Mouse (Mus musculus): ENCODE data around the gene Gm9758. TPM values are rescaled to one million over a fixed set of nuclear protein-coding genes. Genes with fewer than 3 reads are reported as not detected.
"Not testable (repeated sequence)": the region's sequence is repeated elsewhere in the genome, so short reads cannot be mapped to it uniquely, and the experiment has no call there.

Gene Gm9758
- polyA plus RNA-seq, 1 experiment from 2014 or later: not detected

DNA sequence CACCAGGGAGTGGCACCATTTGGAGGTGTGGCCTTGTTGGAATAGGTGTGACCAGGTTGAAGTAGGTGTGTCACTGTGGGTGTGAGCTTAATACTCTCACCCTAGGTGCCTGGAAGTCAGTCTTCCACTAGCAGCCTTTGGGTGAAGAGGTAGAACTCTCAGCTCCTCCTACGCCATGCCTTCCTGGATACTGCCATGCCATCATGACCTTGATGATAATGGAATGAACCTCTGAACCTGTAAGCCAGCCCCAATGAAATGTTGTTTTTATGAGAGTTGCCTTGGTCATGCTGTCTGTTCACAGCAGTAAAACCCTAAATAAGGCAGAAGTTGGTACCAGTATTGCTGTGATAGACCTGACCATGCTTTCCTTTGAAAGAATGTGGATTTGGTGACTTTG lies 26.3 kb upstream of the Gm9758 start:
- not testable (repeated sequence) for DNase-seq (ENCODE audit: low spot score); H3K4me2 ChIP-seq (replicated peaks; ENCODE audit: low read depth, low read length); H3K9me3 ChIP-seq (ENCODE audit: low read length); H3K36me3 ChIP-seq (ENCODE audit: insufficient read depth, low read length); H3K9ac ChIP-seq (replicated peaks; ENCODE audit: low read depth); H3K27ac ChIP-seq (ENCODE audit: low read length); ATAC-seq; H3K4me1 ChIP-seq (ENCODE audit: insufficient read depth, low read depth, low read length); H3K27me3 ChIP-seq (replicated peaks; ENCODE audit: insufficient read depth, low read length); H3K4me3 ChIP-seq (ENCODE audit: low read depth, low read length)
- WGBS: 88% methylated on average over 1 of the region's 1 CpGs

DNA sequence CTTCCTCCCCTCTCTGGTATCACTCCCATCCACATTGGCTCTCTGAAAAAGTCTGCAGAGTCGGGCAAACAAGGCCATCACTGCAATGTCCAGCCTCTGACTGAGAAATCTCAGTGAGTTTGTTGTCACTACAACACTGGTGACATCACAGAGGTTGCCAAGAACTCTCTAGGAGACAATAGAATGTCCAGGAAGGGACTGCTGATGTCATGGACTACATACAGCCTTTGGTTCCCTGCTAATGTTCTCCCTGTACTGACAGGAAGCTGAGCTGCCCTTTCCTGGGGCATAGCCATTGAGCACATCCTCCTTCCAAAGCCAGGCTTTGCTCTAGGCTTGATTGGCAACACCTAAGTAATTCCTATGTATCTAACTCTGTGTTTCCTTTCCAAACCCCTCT lies 23.6 kb upstream of the Gm9758 start, which contains the start of gene Speer4e:
Gene Speer4e, minus strand, starts transcription at position 101 of the 400 bp plus-strand sequence.
- not testable (repeated sequence) for DNase-seq (ENCODE audit: low spot score); H3K4me3 ChIP-seq (ENCODE audit: low read depth, low read length); ATAC-seq; H3K4me2 ChIP-seq (replicated peaks; ENCODE audit: low read depth, low read length); H3K4me1 ChIP-seq (ENCODE audit: insufficient read depth, low read depth, low read length); H3K36me3 ChIP-seq (ENCODE audit: insufficient read depth, low read length); H3K27me3 ChIP-seq (replicated peaks; ENCODE audit: insufficient read depth, low read length); H3K9ac ChIP-seq (replicated peaks; ENCODE audit: low read depth); H3K9me3 ChIP-seq (ENCODE audit: low read length); H3K27ac ChIP-seq (ENCODE audit: low read length)
- WGBS: 10% methylated on average over 1 of the region's 1 CpGs

DNA sequence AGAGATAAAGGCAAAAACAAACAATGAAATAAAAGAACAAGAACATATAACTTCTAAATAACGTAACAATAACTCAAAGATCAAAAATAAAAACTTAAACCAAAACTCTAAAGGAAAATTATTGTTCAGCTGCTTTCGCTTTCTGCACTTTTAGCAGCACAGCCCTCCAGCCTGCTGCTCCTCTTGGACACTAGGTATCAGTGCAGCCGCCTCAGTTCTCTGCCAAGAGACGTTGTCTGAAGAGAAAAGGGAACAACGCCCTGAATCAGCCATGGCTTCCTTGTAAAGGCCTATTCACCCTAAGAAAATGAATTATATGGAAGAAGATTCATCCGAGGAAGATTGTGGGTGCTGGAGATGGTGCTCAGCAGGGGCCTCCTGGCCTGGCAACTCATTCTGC lies 19.0 kb upstream of the Gm9758 start:
- WGBS: 65% methylated on average over 5 of the region's 6 CpGs
- not testable (repeated sequence) for H3K27ac ChIP-seq (ENCODE audit: low read length); DNase-seq (ENCODE audit: low spot score); H3K36me3 ChIP-seq (ENCODE audit: insufficient read depth, low read length); H3K4me1 ChIP-seq (ENCODE audit: insufficient read depth, low read depth, low read length); H3K27me3 ChIP-seq (replicated peaks; ENCODE audit: insufficient read depth, low read length); H3K9me3 ChIP-seq (ENCODE audit: low read length); H3K4me2 ChIP-seq (replicated peaks; ENCODE audit: low read depth, low read length); ATAC-seq; H3K4me3 ChIP-seq (ENCODE audit: low read depth, low read length); H3K9ac ChIP-seq (replicated peaks; ENCODE audit: low read depth)

DNA sequence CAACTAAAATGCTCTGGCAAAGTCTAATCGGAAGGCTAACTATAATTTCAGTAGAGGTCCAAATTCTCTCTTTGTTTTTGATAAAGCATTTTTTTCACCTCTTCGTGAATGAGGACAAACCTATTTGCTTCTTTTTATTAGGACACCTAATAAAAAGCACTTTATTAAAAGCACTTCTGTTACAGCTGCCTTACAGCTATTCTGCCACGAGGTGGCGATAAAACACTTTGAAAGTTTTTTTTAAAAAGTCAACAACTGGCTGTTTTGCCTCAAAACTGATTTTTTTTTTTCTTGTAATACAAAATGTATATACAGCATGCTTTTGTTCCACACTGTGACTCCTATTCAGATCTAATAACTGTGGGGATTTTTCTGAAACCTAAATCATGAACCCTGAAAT lies 12.3 kb upstream of the Gm9758 start:
- not testable (repeated sequence) for H3K36me3 ChIP-seq (ENCODE audit: insufficient read depth, low read length); H3K27ac ChIP-seq (ENCODE audit: low read length); DNase-seq (ENCODE audit: low spot score); H3K27me3 ChIP-seq (replicated peaks; ENCODE audit: insufficient read depth, low read length); H3K9me3 ChIP-seq (ENCODE audit: low read length); H3K9ac ChIP-seq (replicated peaks; ENCODE audit: low read depth); H3K4me3 ChIP-seq (ENCODE audit: low read depth, low read length); H3K4me2 ChIP-seq (replicated peaks; ENCODE audit: low read depth, low read length); H3K4me1 ChIP-seq (ENCODE audit: insufficient read depth, low read depth, low read length); ATAC-seq
- TF ChIP-seq CTCF (IDR thresholded peaks at IDR 0.05): peak; percentile 15; the same call in 1 of the 2 replicates
- WGBS: 28% methylated on average over 4 of the region's 4 CpGs

DNA sequence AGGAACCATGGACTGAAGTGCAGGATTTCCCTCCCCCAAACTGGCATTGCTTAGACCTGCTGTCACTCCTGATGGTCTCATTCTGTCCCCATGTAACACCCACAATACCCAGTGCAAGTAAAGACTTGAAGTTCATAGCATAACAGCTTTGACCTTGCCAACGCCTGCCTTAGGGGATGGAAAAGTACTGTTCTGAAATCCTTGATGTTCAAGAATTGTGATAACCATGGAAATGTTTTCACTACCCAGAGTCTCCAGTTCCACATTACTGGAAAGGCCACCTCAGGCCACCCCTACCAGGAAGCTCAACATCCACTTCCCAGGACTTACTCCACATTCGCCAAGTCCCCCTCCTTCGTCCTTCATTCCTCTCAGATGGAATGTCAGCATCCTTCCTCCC lies 338 bp downstream of the Gm9758 start:
- WGBS: 66% methylated on average over 2 of the region's 3 CpGs
- not testable (repeated sequence) for H3K36me3 ChIP-seq (ENCODE audit: insufficient read depth, low read length); ATAC-seq; H3K4me3 ChIP-seq (ENCODE audit: low read depth, low read length); H3K4me1 ChIP-seq (ENCODE audit: insufficient read depth, low read depth, low read length); H3K27me3 ChIP-seq (replicated peaks; ENCODE audit: insufficient read depth, low read length); H3K9me3 ChIP-seq (ENCODE audit: low read length); H3K4me2 ChIP-seq (replicated peaks; ENCODE audit: low read depth, low read length); H3K9ac ChIP-seq (replicated peaks; ENCODE audit: low read depth); H3K27ac ChIP-seq (ENCODE audit: low read length)
- DNase-seq (ENCODE audit: low spot score): peak; percentile 2

DNA sequence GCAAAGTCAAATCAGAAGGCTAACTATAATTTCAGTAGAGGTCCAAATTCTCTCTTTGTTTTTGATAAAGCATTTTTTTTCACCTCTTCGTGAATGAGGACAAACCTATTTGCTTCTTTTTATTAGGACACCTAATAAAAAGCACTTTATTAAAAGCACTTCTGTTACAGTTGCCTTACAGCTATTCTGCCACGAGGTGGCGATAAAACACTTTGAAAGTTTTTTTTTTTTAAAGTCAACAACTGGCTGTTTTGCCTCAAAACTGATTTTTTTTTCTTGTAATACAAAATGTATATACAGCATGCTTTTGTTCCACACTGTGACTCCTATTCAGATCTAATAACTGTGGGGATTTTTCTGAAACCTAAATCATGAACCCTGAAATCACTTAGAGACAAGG lies 11.2 kb downstream of the Gm9758 start:
- DNase-seq (ENCODE audit: low spot score): not testable (repeated sequence)
- 13% methylated on average over 3 of the region's 3 CpGs for WGBS

DNA sequence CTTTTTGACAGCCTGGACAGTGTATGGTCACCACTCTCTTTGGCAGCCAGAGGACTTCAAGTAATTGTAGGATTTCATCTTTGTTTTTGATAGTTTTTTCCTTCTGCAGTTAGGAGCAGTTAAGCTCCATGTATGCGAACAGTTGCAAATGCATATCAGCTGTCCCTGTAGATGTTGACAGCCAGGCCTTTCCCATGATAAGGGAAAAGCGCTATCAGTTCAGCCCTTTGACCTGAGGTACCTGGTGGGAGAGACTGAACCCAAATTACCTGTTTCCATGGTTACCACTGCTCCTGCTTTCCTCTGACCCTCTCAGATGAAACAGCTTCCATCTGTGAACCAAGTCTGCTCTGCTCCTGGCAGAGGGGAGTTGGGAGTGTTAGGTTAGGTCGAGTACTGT lies 22.5 kb downstream of the Gm9758 start:
- no peak overlapping the region for H3K4me3 ChIP-seq (ENCODE audit: low read depth, low read length)
- no peak overlapping the region for H3K4me2 ChIP-seq (replicated peaks; ENCODE audit: low read depth, low read length)
- no peak for TF ChIP-seq CTCF (IDR thresholded peaks at IDR 0.05)
- no peak for TF ChIP-seq EP300 (IDR thresholded peaks at IDR 0.05)
- no peaks in the 10 kb centered on the region for H3K27me3 ChIP-seq (replicated peaks; ENCODE audit: insufficient read depth, low read length)
- no peaks in the 10 kb centered on the region for H3K4me1 ChIP-seq (ENCODE audit: insufficient read depth, low read depth, low read length)
- no peak overlapping the region for H3K27ac ChIP-seq (ENCODE audit: low read length)
- ATAC-seq (no peak), DNase-seq (ENCODE audit: low spot score) (no peak)
- H3K9ac ChIP-seq (replicated peaks; ENCODE audit: low read depth): no peak overlapping the region
- H3K36me3 ChIP-seq (ENCODE audit: insufficient read depth, low read length): no peaks in the 10 kb centered on the region
- no peaks in the 10 kb centered on the region for H3K9me3 ChIP-seq (ENCODE audit: low read length)
- 45% methylated on average over 3 of the region's 3 CpGs for WGBS

More for the DNA sequence above, 11.2 kb downstream of the Gm9758 start:
- not testable (repeated sequence) for ATAC-seq; H3K27me3 ChIP-seq (replicated peaks; ENCODE audit: insufficient read depth, low read length); H3K36me3 ChIP-seq (ENCODE audit: insufficient read depth, low read length); H3K27ac ChIP-seq (ENCODE audit: low read length); H3K9ac ChIP-seq (replicated peaks; ENCODE audit: low read depth); H3K9me3 ChIP-seq (ENCODE audit: low read length); H3K4me1 ChIP-seq (ENCODE audit: insufficient read depth, low read depth, low read length); H3K4me2 ChIP-seq (replicated peaks; ENCODE audit: low read depth, low read length); H3K4me3 ChIP-seq (ENCODE audit: low read depth, low read length)

DNA sequence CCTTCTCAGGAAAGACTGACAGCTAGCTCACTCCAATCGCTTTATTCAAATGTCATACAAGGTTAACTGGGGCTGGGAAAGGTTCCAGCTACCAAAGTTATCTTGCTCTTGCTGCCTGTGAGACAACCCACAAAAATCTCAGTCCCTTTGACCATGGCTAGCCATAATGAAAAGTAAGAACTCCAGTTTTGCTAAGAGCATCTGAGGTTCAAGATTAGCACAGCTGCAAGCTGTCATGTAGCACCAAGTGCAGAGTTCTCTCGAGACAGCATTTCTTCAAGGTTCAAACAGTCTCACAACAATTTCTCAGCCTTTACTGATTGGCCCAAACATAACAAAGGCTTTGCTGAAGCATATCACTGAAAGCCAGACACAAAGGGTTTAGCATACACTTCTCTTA lies 29.4 kb downstream of the Gm9758 start:
- H3K27ac ChIP-seq (ENCODE audit: low read length); H3K4me3 ChIP-seq (ENCODE audit: low read depth, low read length); H3K27me3 ChIP-seq (replicated peaks; ENCODE audit: insufficient read depth, low read length); H3K36me3 ChIP-seq (ENCODE audit: insufficient read depth, low read length); H3K4me1 ChIP-seq (ENCODE audit: insufficient read depth, low read depth, low read length); H3K9me3 ChIP-seq (ENCODE audit: low read length); H3K9ac ChIP-seq (replicated peaks; ENCODE audit: low read depth); H3K4me2 ChIP-seq (replicated peaks; ENCODE audit: low read depth, low read length): not testable (repeated sequence)
- WGBS: 50% methylated on average over 2 of the region's 2 CpGs
- DNase-seq (ENCODE audit: low spot score) (peak; percentile 13), ATAC-seq (peak; percentile 28; the same call in 1 of the 2 replicates)
